17 mouse cellular contexts compared by ENCODE assay signal in genomic region chr2:6444723-6445169, GRCm38 (mm10).
A peak's percentile ranks its signal among the peaks of the same experiment; 100 is the strongest.
DNase-seq lines count a peak whose midpoint lies in the region; ATAC-seq and TF ChIP-seq lines count a peak whose summit lies in the region.
"Had no signal": no experiment of that assay in that cellular context is flagged by ENCODE, and none has a peak within 500 bp of the region (broad histone marks: within the 10 kb centered on the region; RNA-seq: fewer than 3 reads in every experiment).

No protein-coding gene starts in this region.

- dilution Hi-C loops in CH12.LX (cut with MboI; ENCODE audit: extremely low pct_ligation_motif_present, extremely low pct_unique_long_range_greater_than_20kb, low sequenced_read_pairs): no loop called here

- no peak for TF ChIP-seq CTCF in CH12.LX (conservative IDR thresholded peaks at IDR 0.05 in 1 of 2, IDR thresholded peaks at IDR 0.05 in 1 of 2; ENCODE audit: low read depth in 2 of 2, low read length in 2 of 2)

- DNase-seq in heart, postnatal 4 days: no peak
- DNase-seq in CH12.LX (ENCODE audit: extremely low read depth): peak; percentile 88
- DNase-seq in yolk sac, embryonic 10.5 days (ENCODE audit: low spot score): no peak
- DNase-seq in adrenal gland, adult 18-20 months (ENCODE audit: low spot score in 2 of 2): no peak
- no peak for DNase-seq in adrenal gland, postnatal 25 days
- DNase-seq: adrenal gland, adult 8-10 months; embryo, embryonic 11 days; kidney, adult 9 months; retina, postnatal 1 day; thymus, postnatal 36 days had no signal

- TF ChIP-seq POLR2A in CH12.LX (IDR thresholded peaks at IDR 0.05; ENCODE audit: low read depth, low read length): 0 out of 2 replicates have a peak, but pooled peaks have one; percentile 42

- H3K36me3 ChIP-seq in heart, embryonic 12.5 days: peaks cover 25% of the 10 kb centered on the region
- peaks cover 24 to 27% of the 10 kb centered on the region in 2 experiments for H3K36me3 ChIP-seq in CH12.LX (replicated peaks in 1 of 2; ENCODE audit: control insufficient read depth in 1 of 2, insufficient read depth in 1 of 2, low read length in 1 of 2)
- H3K36me3 ChIP-seq in liver, embryonic 15.5 days (replicated peaks): peaks cover 25% of the 10 kb centered on the region

- H3K27ac ChIP-seq in heart, embryonic 12.5 days (ENCODE audit: poor library complexity, severe bottlenecking): peak overlapping the region; percentile 23; the same call in 1 of the 2 replicates
- H3K27ac ChIP-seq in CH12.LX (ENCODE audit: insufficient read depth, low read depth): peak overlapping the region; percentile 74
- peak overlapping the region; percentile 82 for H3K27ac ChIP-seq in liver, embryonic 15.5 days (replicated peaks)
- H3K27ac ChIP-seq: hindbrain, embryonic 14.5 days; limb, embryonic 10.5 days; midbrain, embryonic 13.5 days; neural tube, embryonic 12.5 days had no signal

- peaks cover 18% of the 10 kb centered on the region for H3K4me1 ChIP-seq in heart, embryonic 12.5 days (replicated peaks)
- peaks cover 26 to 83% of the 10 kb centered on the region in 2 experiments for H3K4me1 ChIP-seq in CH12.LX (ENCODE audit: control insufficient read depth in 1 of 2, insufficient read depth in 2 of 2)
- peaks cover 42% of the 10 kb centered on the region for H3K4me1 ChIP-seq in liver, embryonic 15.5 days (replicated peaks)
- H3K4me1 ChIP-seq: limb, embryonic 10.5 days had no signal

- TF ChIP-seq RAD21 in CH12.LX (IDR thresholded peaks at IDR 0.05; ENCODE audit: low read depth, low read length): no peak; the same call in 1 of the 2 replicates

- ATAC-seq in heart, embryonic 12.5 days (ENCODE audit: insufficient number of reproducible peaks, low FRiP score): peak; percentile 56; the same call in 1 of the 2 replicates
- peak; percentile 72 for ATAC-seq in common myeloid progenitor, adult 5-6 weeks (replicated peaks; ENCODE audit: low read depth, poor library complexity, severe bottlenecking)
- peak; percentile 89 for ATAC-seq in liver, embryonic 15.5 days (ENCODE audit: insufficient read depth)
- ATAC-seq: midbrain, embryonic 13.5 days had no signal

- no peaks in the 10 kb centered on the region for H3K9me3 ChIP-seq in heart, embryonic 12.5 days (replicated peaks)
- no peaks in the 10 kb centered on the region for H3K9me3 ChIP-seq in CH12.LX (replicated peaks; ENCODE audit: low read length)
- no peaks in the 10 kb centered on the region for H3K9me3 ChIP-seq in liver, embryonic 15.5 days (replicated peaks)
- H3K9me3 ChIP-seq: limb, embryonic 10.5 days; midbrain, embryonic 13.5 days; neural tube, embryonic 12.5 days had no signal

- TF ChIP-seq EP300 in CH12.LX (IDR thresholded peaks at IDR 0.05; ENCODE audit: low read length): peak; percentile 90

- in situ Hi-C loops in CH12.LX (cut with MboI; ENCODE audit: low pct_ligation_motif_present, low pct_unique_long_range_greater_than_20kb, low sequenced_read_pairs): loop anchor here (25.0 kb wide), 1 partner anchor 268 kb away; no protein-coding TSS in a partner anchor

- no peak overlapping the region for H3K9ac ChIP-seq in heart, embryonic 12.5 days
- H3K9ac ChIP-seq in CH12.LX (ENCODE audit: insufficient read depth, low read depth): peak overlapping the region; percentile 37
- 0 out of 2 replicates have a peak overlapping the region, but pooled peaks have one; percentile 7 for H3K9ac ChIP-seq in liver, embryonic 15.5 days
- H3K9ac ChIP-seq: hindbrain, embryonic 14.5 days; midbrain, embryonic 13.5 days; neural tube, embryonic 12.5 days had no signal

- no peak overlapping the region for H3K4me3 ChIP-seq in heart, embryonic 12.5 days
- no peak overlapping the region for H3K4me3 ChIP-seq in CH12.LX (replicated peaks in 1 of 3; ENCODE audit: low read depth in 2 of 3, low read length in 2 of 3, poor library complexity in 1 of 3)
- H3K4me3 ChIP-seq in liver, embryonic 15.5 days (replicated peaks): peak overlapping the region; percentile 19
- H3K4me3 ChIP-seq: limb, embryonic 10.5 days; midbrain, embryonic 13.5 days; neural tube, embryonic 12.5 days had no signal

- H3K4me2 ChIP-seq in heart, embryonic 12.5 days: 0 out of 2 replicates have a peak overlapping the region, but pooled peaks have one; percentile 11
- H3K4me2 ChIP-seq in CH12.LX (ENCODE audit: insufficient read depth, low read depth, poor library complexity, severe bottlenecking): peak overlapping the region; percentile 62
- peak overlapping the region; percentile 62 for H3K4me2 ChIP-seq in liver, embryonic 15.5 days
- H3K4me2 ChIP-seq: hindbrain, embryonic 14.5 days; midbrain, embryonic 13.5 days; neural tube, embryonic 12.5 days had no signal

- no peaks in the 10 kb centered on the region for H3K27me3 ChIP-seq in heart, embryonic 12.5 days (replicated peaks)
- no peaks in the 10 kb centered on the region for H3K27me3 ChIP-seq in CH12.LX (replicated peaks)
- H3K27me3 ChIP-seq in liver, embryonic 15.5 days: no peaks in the 10 kb centered on the region
- H3K27me3 ChIP-seq: midbrain, embryonic 13.5 days; neural tube, embryonic 12.5 days had no signal

- H3K79me2 ChIP-seq in CH12.LX (replicated peaks; ENCODE audit: control insufficient read depth, extremely low read depth, insufficient read depth, poor library complexity, severe bottlenecking): no peaks in the 10 kb centered on the region

- 36% methylated on average over 4 of the region's 4 CpGs for WGBS in heart, embryonic 12.5 days
- 22% methylated on average over 4 of the region's 4 CpGs for WGBS in liver, embryonic 15.5 days (ENCODE audit: insufficient replicate concordance)

TF ChIP-seq in CH12.LX, 34 proteins besides CTCF, POLR2A, EP300 and RAD21:
- TF ChIP-seq BHLHE40 (IDR thresholded peaks at IDR 0.05; ENCODE audit: low read depth, low read length) (peak; percentile 59; the same call in 1 of the 2 replicates), MAZ (IDR thresholded peaks at IDR 0.05; ENCODE audit: low read depth, low read length) (peak; percentile 91), HCFC1 (IDR thresholded peaks at IDR 0.05; ENCODE audit: low read depth, low read length) (0 out of 2 replicates have a peak, but pooled peaks have one; percentile 11), KAT2A (IDR thresholded peaks at IDR 0.05; ENCODE audit: insufficient replicate concordance, low read length) (no peak), TCF12 (IDR thresholded peaks at IDR 0.05; ENCODE audit: low read depth, low read length) (peak; percentile 58; the same call in 1 of the 2 replicates), USF1 (IDR thresholded peaks at IDR 0.05; ENCODE audit: low read depth, low read length) (no peak), JUND (conservative IDR thresholded peaks at IDR 0.05; ENCODE audit: low read depth, low read length) (peak; percentile 68), ETS1 (conservative IDR thresholded peaks at IDR 0.05; ENCODE audit: low read depth, low read length) (peak; percentile 76), MAX (IDR thresholded peaks at IDR 0.05; ENCODE audit: low read length) (no peak), ZNF384 (IDR thresholded peaks at IDR 0.05; ENCODE audit: low read depth, low read length) (no peak), MYC (IDR thresholded peaks at IDR 0.05; ENCODE audit: low read depth, low read length) (no peak), CHD2 (IDR thresholded peaks at IDR 0.05; ENCODE audit: low read length) (peak; percentile 57), SIN3A (IDR thresholded peaks at IDR 0.05; ENCODE audit: low read length) (peak; percentile 73), ZC3H11A (IDR thresholded peaks at IDR 0.05; ENCODE audit: low read depth, low read length) (no peak), MXI1 (IDR thresholded peaks at IDR 0.05; ENCODE audit: low read depth, low read length) (0 out of 2 replicates have a peak, but pooled peaks have one; percentile 37), POLR2AphosphoS2 (IDR thresholded peaks at IDR 0.05; ENCODE audit: low read depth, low read length) (no peak), IRF4 (IDR thresholded peaks at IDR 0.05; ENCODE audit: low read depth, low read length) (peak; percentile 93), PAX5 (IDR thresholded peaks at IDR 0.05; ENCODE audit: low read length) (no peak), CHD1 (IDR thresholded peaks at IDR 0.05; ENCODE audit: low read depth, low read length) (no peak), ZMIZ1 (IDR thresholded peaks at IDR 0.05; ENCODE audit: low read depth, low read length) (peak; percentile 21; the same call in 1 of the 2 replicates), GABPA (IDR thresholded peaks at IDR 0.05; ENCODE audit: insufficient replicate concordance, low read depth, low read length) (no peak), USF2 (conservative IDR thresholded peaks at IDR 0.05; ENCODE audit: low read depth, low read length) (no peak), NELFE (IDR thresholded peaks at IDR 0.05; ENCODE audit: low read depth, low read length) (peak; percentile 26; the same call in 1 of the 2 replicates), ZKSCAN1 (IDR thresholded peaks at IDR 0.05; ENCODE audit: borderline replicate concordance, low read depth, low read length) (no peak), E2F4 (IDR thresholded peaks at IDR 0.05; ENCODE audit: insufficient replicate concordance, low read depth, low read length) (no peak), JUN (IDR thresholded peaks at IDR 0.05; ENCODE audit: insufficient read depth, low read depth, low read length) (peak; percentile 54), MAFK (IDR thresholded peaks at IDR 0.05; ENCODE audit: insufficient replicate concordance, low read length) (peak; percentile 38; the same call in 1 of the 2 replicates), RCOR1 (conservative IDR thresholded peaks at IDR 0.05; ENCODE audit: low read depth, low read length) (peak; percentile 77; the same call in 1 of the 2 replicates), SMC3 (IDR thresholded peaks at IDR 0.05; ENCODE audit: low read depth, low read length) (peak; percentile 12; the same call in 1 of the 2 replicates), ELF1 (IDR thresholded peaks at IDR 0.05; ENCODE audit: low read depth, low read length) (no peak), MEF2A (IDR thresholded peaks at IDR 0.05; ENCODE audit: borderline replicate concordance, low read depth, low read length) (peak; percentile 94), TBP (conservative IDR thresholded peaks at IDR 0.05; ENCODE audit: low read depth, low read length) (peak; percentile 22; the same call in 1 of the 2 replicates), UBTF (IDR thresholded peaks at IDR 0.05; ENCODE audit: low read depth, low read length) (0 out of 2 replicates have a peak, but pooled peaks have one; percentile 50), NRF1 (IDR thresholded peaks at IDR 0.05; ENCODE audit: low read depth, low read length) (no peak)
TF ChIP-seq in CH12.LX: peak in this region for 19.

Comparison
In these comparisons a context has a peak if more than half of its experiments do, and no peak if none do; other contexts are left out.
1. H3K27ac ChIP-seq: peak in every context shown above with its lines; median percentile 82 in liver, embryonic 15.5 days; 74 in CH12.LX; 23 in heart, embryonic 12.5 days.
2. H3K4me2 ChIP-seq: peak in every context shown above with its lines; median percentile 62 in CH12.LX; 62 in liver, embryonic 15.5 days; 11 in heart, embryonic 12.5 days.